Mouse (Mus musculus) bone marrow, adult 2 months (tissue): ENCODE measurements around the gene Ighmbp2.

ENCODE experiments used
- CTCF ChIP-seq: fragments of 200-500 bp; IDR thresholded peaks from 2 replicates; pipeline ENCODE4 v1.5.1; 2011; ENCODE audit warnings: low read length, control low read depth; ENCODE audit not compliant: control insufficient read depth, insufficient read depth
- POLR2A ChIP-seq: fragments of 200-500 bp; IDR thresholded peaks from 2 replicates; pipeline ENCODE4 v1.6.1; 2011; ENCODE audit warnings: low read depth, mild to moderate bottlenecking, control low read depth, low read length, borderline replicate concordance; ENCODE audit not compliant: control insufficient read depth

DNA sequence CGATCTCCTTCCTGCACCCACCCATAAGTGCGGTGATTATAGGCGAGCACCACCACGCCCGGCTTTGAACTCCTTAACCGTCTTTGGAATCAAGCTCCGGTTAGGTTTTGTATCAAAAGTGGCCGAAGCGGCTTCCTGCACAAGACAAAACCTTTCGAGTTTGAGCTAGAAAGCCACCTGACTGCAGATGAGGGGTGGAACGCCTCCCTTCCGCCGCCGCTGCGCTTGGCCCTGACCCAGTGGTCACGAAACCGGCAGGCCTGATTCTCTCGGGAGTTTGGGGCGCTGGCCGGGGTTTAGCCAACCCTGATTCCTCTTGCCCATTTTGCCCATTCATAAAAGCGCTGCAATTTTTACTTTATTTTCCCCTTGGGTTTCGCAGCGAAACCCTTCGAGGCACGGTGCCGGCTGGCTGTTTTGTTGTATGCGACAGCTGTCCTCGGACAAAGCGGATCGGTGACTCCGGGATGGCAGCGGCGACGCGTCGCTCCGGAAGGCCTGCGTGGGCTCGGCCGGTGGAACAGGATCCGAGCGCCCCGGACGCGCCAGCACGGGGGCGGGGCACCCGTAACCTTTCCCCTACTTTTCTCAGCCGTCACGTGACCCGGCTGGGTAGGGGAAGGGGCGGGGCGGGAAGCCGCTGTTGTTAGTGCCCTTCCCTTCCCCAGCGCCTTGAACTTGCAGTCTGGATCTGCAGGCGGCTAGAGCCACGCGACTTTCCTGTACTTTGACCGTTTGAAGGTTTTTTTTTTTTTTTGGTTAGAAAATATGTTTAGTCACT, 42.3 kb upstream of the Ighmbp2 start:
- TF ChIP-seq POLR2A (peak; percentile 58; the same call in 1 of the 2 replicates), CTCF (no peak)
